Mouse (Mus musculus) lung, adult 10 weeks (tissue): Measurements from ENCODE around the gene Shmt1. TPM values are rescaled to one million over a fixed set of nuclear protein-coding genes. Genes with fewer than 3 reads are reported as not detected.

Source experiments
- polyA plus RNA-seq: library from polyadenylated mRNA; stranded (reverse); fragments of 350-450 nt; fragmentation: Illumina TruSeq; extraction: RNeasy Lipid Tissue Mini Kit (QIAGEN cat#74804); gene quantifications from one replicate; pipeline ENCODE4 v1.2.3, GENCODE M21; 2014; ENCODE audit warnings: low read depth, low replicate concordance; ENCODE audit not compliant: insufficient read depth

The Shmt1 gene
- 5.8 TPM for polyA plus RNA-seq

GRCm38 (mm10) chr11:60811618-60812017 lies at the start of gene Shmt1:
Gene Shmt1 (minus strand): TSS chr11:60811718.

GRCm38 (mm10) chr11:60830433-60831052 lies 19.0 kb upstream of the Shmt1 start, which contains the start of gene Dhrs7b:
Gene Dhrs7b (plus strand): TSS chr11:60830631.

GRCm38 (mm10) chr11:60776829-60777740 lies 34.4 kb downstream of the Shmt1 start, which contains the start of the genes Top3a and Smcr8:
Gene Top3a (minus strand): TSS chr11:60777365.
Gene Smcr8 (plus strand): TSS chr11:60777524.

Other genes with a start within 250 kb of the Shmt1 start
- 11.3 TPM for gene Llgl1, start 112.0 kb downstream of the Shmt1 start, polyA plus RNA-seq
- gene Flii, start 84.5 kb downstream of the Shmt1 start, polyA plus RNA-seq: 80.3 TPM
- gene Mief2, start 83.3 kb downstream of the Shmt1 start, polyA plus RNA-seq: 10.3 TPM
- 3.6 TPM for gene Top3a, start 34.4 kb downstream of the Shmt1 start, polyA plus RNA-seq
- 5.0 TPM for gene Smcr8, start 34.2 kb downstream of the Shmt1 start, polyA plus RNA-seq
- gene Dhrs7b, start 18.9 kb upstream of the Shmt1 start, polyA plus RNA-seq: 23.8 TPM
- gene Tmem11, start 67.6 kb upstream of the Shmt1 start, polyA plus RNA-seq: 30.1 TPM
- 7.1 TPM for gene Natd1, start 103.0 kb upstream of the Shmt1 start, polyA plus RNA-seq
- 50.3 TPM for gene Map2k3, start 120.3 kb upstream of the Shmt1 start, polyA plus RNA-seq
- gene Kcnj12, start 210.8 kb upstream of the Shmt1 start, polyA plus RNA-seq: 1.0 TPM